Mouse (Mus musculus): ENCODE measurements around the gene Mog.

DNA sequence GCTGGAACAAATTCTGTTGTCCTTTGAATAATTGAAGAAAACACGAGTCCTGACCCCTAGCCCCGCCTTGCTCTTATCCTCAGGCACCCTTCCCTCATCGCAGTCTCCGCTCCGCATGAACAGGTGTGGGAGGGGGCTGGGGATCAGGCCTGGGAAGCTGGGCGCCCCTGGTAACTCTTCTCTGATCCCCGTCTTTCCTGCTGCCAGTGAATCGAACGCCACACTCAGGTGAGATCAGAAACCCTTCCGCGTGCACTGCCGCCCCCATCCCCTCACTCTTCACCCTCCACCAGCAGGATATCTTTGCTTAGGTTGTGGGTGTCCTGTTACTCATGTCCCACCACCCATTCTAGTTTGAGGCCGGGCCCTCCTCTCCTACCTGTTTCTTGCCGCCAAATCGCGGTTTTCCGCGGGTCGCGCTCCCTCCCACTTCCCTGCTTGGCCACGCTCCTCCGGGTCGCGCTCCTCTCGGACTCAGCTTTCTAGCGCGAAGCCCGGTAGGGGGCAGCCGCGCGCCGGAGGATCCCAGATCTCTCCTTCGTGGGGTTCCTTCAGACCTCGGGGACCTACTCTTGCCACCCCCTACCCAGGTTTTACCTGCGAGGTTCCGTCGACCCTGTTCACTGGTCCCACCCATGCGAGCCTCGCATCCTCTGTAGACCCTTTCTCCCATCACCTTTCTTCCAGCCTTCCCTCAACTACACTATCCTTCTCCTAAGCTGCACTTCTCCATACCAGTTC, 26.5 kb upstream of the Mog start:
- TF ChIP-seq CTCF (IDR thresholded peaks at IDR 0.05; ENCODE audit: control insufficient read depth, insufficient read depth, insufficient read length): no peak
- TF ChIP-seq MAX (IDR thresholded peaks at IDR 0.05): no peak
